Mouse (Mus musculus): ENCODE results near the gene Olfr981.

The Olfr981 gene

DNA sequence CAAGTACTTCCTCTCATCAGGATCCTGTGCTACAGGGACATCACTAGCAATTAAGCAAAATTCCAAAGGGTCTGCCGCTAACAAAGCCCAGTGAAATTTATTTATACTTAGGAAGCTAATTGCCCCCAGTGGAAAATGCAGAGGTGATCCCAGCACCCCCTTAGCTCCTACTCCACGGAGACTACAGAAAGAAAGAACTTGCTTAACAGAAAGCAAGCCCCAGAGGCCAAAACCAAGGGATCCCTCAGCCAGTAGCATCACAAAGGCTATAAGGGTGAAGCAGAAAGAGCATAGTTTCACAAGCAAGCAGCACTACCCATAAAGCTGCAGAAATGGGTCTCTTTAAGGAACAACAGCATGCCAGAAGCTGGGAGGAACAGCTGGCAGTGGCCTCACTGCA lies at the start of gene Olfr981:
Olfr981 (plus strand) TSS at position 301 of the 400 bp plus-strand sequence.
- DNase-seq (ENCODE audit: low read depth, low spot score) = no peak

DNA sequence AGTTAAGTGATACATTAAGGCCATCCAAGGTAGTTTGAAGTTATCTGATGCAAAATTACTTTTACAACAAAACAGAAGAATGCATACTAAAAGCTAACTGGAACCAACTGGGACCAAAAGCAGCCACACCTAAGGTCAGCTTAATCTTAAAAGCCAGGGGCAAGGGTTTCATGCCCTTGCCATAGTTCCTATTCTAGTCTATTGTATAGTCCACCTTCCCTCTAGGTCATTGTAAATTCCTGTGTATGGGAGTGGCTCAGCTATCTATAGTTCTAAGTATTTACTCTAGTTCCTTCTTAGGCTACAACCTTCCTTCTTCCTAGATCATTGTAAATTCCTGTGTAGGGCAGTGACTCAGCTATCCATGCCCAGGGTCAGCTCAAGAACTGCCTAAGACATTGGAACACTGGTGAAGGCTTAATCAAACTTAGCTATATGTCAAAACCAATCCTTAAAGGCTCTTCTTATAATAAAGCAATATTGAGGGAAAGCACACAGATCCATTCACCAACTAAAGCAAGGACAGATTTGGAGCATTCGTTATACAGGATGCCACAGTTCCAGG lies 44.6 kb upstream of the Olfr981 start:
- peak; percentile 92 for DNase-seq (ENCODE audit: low read depth, low spot score)

DNA sequence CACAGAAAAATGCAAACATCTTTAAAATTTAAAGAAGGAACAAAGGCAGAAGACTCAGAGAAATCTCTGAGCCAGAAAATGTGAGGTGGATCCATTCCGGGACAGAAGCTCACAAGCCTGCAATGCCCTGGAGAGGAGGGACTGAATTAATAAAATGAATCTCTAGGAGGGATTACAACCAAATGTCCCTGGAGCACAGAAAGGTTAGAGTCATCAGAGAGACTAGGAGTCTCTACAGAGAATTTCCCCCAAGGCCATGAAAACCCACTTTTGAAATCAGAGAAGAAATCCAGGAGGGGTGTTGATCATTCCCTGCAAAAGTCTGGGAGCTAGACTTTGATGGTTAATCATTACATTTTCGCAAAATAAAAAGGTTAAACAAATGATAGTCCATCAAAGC lies 29.5 kb upstream of the Olfr981 start, which contains the start of gene Olfr978:
Olfr978 (plus strand) TSS at position 301 of the 400 bp plus-strand sequence.
- DNase-seq (ENCODE audit: low read depth, low spot score) = no peak

GRCm38 (mm10) chr9:40003365-40003764 lies 17.9 kb upstream of the Olfr981 start, which contains the start of gene Olfr979:
Olfr979 (minus strand) TSS chr9:40003465.
- DNase-seq (ENCODE audit: low read depth, low spot score) = no peak

DNA sequence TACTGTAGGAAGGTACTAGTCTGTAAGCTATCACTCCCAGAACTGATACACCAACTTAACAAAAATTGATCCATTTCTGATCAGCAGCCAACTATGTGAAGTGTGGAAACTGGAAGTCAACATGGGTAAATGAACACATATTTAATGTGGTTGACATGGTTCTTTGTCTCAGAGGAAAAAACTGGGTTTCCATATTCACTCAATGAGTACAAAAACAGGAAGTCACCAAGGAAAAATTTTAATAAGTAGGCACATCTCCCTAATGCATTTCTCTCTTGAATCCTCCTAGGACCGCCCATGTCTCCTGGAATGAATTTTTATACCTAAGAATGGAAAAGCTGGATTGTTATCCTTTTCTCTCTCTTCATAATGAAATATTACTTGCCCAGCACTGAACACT lies 11.8 kb upstream of the Olfr981 start, which contains the start of gene Olfr980:
Olfr980 (minus strand) TSS at position 101 of the 400 bp plus-strand sequence.
- DNase-seq (ENCODE audit: low read depth, low spot score) = no peak

- no peak for DNase-seq (ENCODE audit: low read depth, low spot score)
Measured at GRCm38 (mm10) chr9:40050138-40050537, 28.9 kb downstream of the Olfr981 start.

- DNase-seq (ENCODE audit: low read depth, low spot score) = no peak
Measured at GRCm38 (mm10) chr9:40073529-40073928, 52.3 kb downstream of the Olfr981 start, which contains the start of gene Olfr982. Olfr982 (plus strand) TSS chr9:40073829.

Data from ZHBTc4 (cell line).